Mouse (Mus musculus) liver, embryonic 14.5 days (tissue): ENCODE measurements at regions not wholly inside any gene's neighbourhood (a gene's known extent, or its start where the extent isn't known, plus 50 kb on each side); places are given as distances from the start of the nearest gene placed in this dataset.

Experiments
- ATAC-seq: fragments of 200-750 bp; cut with Nextera tagmentation; 2 replicates; pipeline ENCODE4 v1.8.0; 2017; ENCODE audit warnings: moderate number of reproducible peaks, mild to moderate bottlenecking, moderate library complexity; ENCODE audit not compliant: insufficient read depth
- DNase-seq, 3 experiments: peaks; one replicate each; pipeline ENCODE4 v3.0.0-alpha.2; 2012 to 2013; ENCODE audit warnings: low read depth in 3 of 3, low spot score in 3 of 3
- H3K27ac ChIP-seq: fragments of 300-500 bp; sonication (generic); 2 replicates; pipeline ENCODE4 v1.5.1; 2014; ENCODE audit warnings: moderate library complexity, mild to moderate bottlenecking, control low read depth, inconsistent platforms
- H3K27me3 ChIP-seq: fragments of 300-500 bp; sonication (generic); 2 replicates; pipeline ENCODE4 v1.6.1; 2014; ENCODE audit warnings: mild to moderate bottlenecking, low read length, moderate library complexity; ENCODE audit not compliant: control insufficient read depth, insufficient read depth
- H3K36me3 ChIP-seq: fragments of 300-500 bp; sonication (generic); replicated peaks from 2 replicates; pipeline ENCODE4 v1.6.1; 2014; ENCODE audit warnings: low read depth; ENCODE audit not compliant: control insufficient read depth, insufficient read depth
- H3K4me1 ChIP-seq, 2 experiments: fragments of 200-500 bp in 1 of 2; fragments of 300-500 bp in 1 of 2; sonication (generic) in 1 of 2; replicated peaks; 2 replicates each; pipeline ENCODE4 v1.6.1; 2012 to 2014; ENCODE audit warnings: antibody characterized with exemption in 1 of 2, inconsistent platforms in 1 of 2, low read length in 1 of 2; ENCODE audit not compliant: control insufficient read depth in 2 of 2, insufficient read depth in 2 of 2
- H3K4me2 ChIP-seq: fragments of 300-500 bp; sonication (generic); 2 replicates; pipeline ENCODE4 v1.6.1; 2014; ENCODE audit warnings: low read depth, mild to moderate bottlenecking, control low read depth, moderate library complexity
- H3K4me3 ChIP-seq, 2 experiments: fragments of 200-500 bp in 1 of 2; fragments of 300-500 bp in 1 of 2; sonication (generic) in 1 of 2; 2 replicates each; pipeline ENCODE4 v1.5.1; 2012 to 2014; ENCODE audit warnings: low read depth in 2 of 2, low read length in 2 of 2, mild to moderate bottlenecking in 2 of 2, control low read depth in 1 of 2, inconsistent platforms in 1 of 2, moderate library complexity in 1 of 2; ENCODE audit not compliant: insufficient read depth in 1 of 2
- H3K9ac ChIP-seq: fragments of 300-500 bp; sonication (generic); replicated peaks from 2 replicates; pipeline ENCODE4 v1.6.1; 2014; ENCODE audit warnings: mild to moderate bottlenecking, control low read depth, moderate library complexity
- H3K9me3 ChIP-seq: fragments of 300-500 bp; sonication (generic); 2 replicates; pipeline ENCODE4 v1.6.1; 2016; ENCODE audit warnings: low read length, mixed read lengths; ENCODE audit not compliant: control insufficient read depth
- CTCF ChIP-seq: IDR thresholded peaks from 2 replicates; pipeline ENCODE4 v1.5.1; 2016; ENCODE audit warnings: antibody characterized with exemption, low read depth, control low read depth
- EP300 ChIP-seq: IDR thresholded peaks from 2 replicates; pipeline ENCODE4 v1.6.1; 2016; ENCODE audit warnings: antibody characterized with exemption, low read depth
- WGBS: fragments of 180-500 bp; shearing (Covaris S2); extraction: QIAGEN DNeasy Blood & Tissue Kit; methylation state at CpG from one replicate; pipeline ENCODE4 v1.1.7; 2014; ENCODE audit not compliant: insufficient replicate concordance; 5-methylcytosine and 5-hydroxymethylcytosine counted together

DNA sequence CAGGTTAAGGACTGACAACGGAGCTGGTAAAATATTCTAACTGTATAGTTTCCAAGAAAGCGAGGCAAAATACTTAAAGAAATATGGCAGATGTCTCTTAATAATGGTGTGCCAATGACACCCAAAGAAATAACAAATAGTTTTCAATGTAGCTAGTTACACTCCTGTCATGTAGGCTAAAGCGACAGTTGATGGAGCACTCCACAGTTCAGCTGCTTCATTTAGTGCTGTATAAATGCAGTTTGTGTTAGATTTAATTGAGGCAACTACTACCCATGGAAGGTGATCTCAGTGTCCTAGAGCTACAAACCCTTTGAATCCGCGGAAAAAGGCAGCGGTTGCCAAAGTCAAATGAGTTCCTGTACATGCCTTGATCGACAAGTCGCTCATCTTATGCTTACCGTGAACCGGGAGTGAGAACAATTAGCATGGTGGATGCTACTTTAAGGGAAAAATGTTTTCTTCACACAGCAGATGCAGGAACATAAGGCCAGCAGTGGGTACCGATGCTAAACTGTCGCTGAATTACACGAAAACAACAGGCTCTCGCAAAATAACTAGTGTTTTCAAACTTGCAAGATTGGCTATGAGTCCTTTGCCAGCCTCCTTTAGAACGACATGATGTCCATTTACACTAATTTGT is 961.4 kb downstream of the Mat2b start:
- no peaks in the 10 kb centered on the region for H3K9me3 ChIP-seq
- no peak overlapping the region for H3K4me2 ChIP-seq
- H3K27ac ChIP-seq: no peak overlapping the region
- H3K4me1 ChIP-seq: no peaks in the 10 kb centered on the region
- no peaks in the 10 kb centered on the region for H3K36me3 ChIP-seq
- H3K27me3 ChIP-seq: no peaks in the 10 kb centered on the region
- TF ChIP-seq EP300 (no peak), CTCF (no peak)
- no peak overlapping the region for H3K4me3 ChIP-seq
- WGBS: 74% methylated on average over 15 of the region's 15 CpGs
- ATAC-seq (no peak), DNase-seq (no peak)
- no peak overlapping the region for H3K9ac ChIP-seq

DNA sequence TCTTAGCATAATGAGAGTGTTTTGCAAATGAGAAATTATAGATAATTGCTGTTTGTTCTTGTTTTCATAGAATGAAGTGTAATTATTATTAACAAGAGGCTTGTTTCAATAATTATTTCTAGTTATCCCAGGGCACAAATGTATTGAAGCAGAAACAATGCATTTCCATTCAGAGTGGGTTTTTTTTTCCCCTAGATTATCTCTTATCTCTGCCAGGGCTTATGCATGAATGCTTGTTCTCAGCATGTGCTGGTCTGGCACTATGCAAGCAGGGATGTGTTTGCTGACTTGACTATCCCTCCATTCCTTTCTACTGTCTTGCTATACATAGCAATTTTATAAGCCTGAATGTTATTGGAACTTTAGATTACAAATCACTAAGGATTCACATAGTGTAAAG is 971.4 kb downstream of the Mat2b start:
- no peak overlapping the region for H3K27ac ChIP-seq
- no peaks in the 10 kb centered on the region for H3K27me3 ChIP-seq
- H3K9ac ChIP-seq: no peak overlapping the region
- ATAC-seq (no peak), DNase-seq (no peak)
- no peak overlapping the region for H3K4me3 ChIP-seq
- H3K4me1 ChIP-seq: no peaks in the 10 kb centered on the region
- no peaks in the 10 kb centered on the region for H3K9me3 ChIP-seq
- H3K36me3 ChIP-seq: no peaks in the 10 kb centered on the region
- no peak for TF ChIP-seq EP300
- no peak for TF ChIP-seq CTCF
- H3K4me2 ChIP-seq: no peak overlapping the region

DNA sequence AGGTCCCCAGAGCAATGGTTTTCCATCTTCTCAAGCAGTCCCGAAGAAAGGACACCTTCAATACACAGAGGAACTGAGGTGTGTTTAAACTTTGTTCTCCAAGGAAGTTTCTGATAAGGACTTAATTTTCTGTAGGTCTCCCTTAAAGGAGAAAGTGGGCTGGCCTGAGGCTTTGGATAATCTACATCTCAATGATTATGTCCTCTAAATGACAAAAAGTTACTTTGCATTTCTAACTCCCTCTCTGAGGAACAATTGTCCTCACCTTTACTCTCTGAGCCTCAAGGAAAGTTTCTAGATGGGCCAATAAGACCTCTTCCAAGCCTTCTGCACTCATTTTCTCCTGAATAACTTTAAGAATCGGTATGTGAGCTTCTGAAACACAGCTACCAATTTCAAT is 1016.5 kb downstream of the Mat2b start:
- H3K4me1 ChIP-seq: no peaks in the 10 kb centered on the region
- DNase-seq (no peak), ATAC-seq (no peak)
- H3K4me2 ChIP-seq: no peak overlapping the region
- no peak overlapping the region for H3K4me3 ChIP-seq
- H3K9ac ChIP-seq: no peak overlapping the region
- no peaks in the 10 kb centered on the region for H3K36me3 ChIP-seq
- TF ChIP-seq EP300: no peak
- TF ChIP-seq CTCF: no peak
- 48% methylated on average over 2 of the region's 2 CpGs for WGBS
- H3K27ac ChIP-seq: no peak overlapping the region
- H3K9me3 ChIP-seq: no peaks in the 10 kb centered on the region
- no peaks in the 10 kb centered on the region for H3K27me3 ChIP-seq

DNA sequence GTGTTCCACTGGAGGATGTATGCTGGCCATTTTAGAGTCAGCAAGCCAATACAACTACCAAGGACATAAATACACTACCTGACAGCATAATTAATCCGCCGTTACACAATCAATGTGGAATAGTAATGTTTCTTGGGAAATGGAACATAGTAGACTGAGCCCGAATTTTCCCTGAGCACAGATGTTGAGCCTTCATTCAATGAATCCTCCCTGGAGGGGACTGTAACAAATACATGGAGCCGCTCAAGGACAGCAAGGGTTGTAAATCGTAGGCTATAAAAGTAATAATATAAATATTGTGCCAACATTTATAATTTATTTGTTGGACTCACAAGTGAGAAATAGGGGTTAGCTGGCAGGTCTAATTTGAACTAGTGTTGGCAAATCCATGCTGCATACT is 1041.4 kb downstream of the Mat2b start:
- no peak for ATAC-seq
- H3K27me3 ChIP-seq: no peaks in the 10 kb centered on the region
- H3K27ac ChIP-seq: no peak overlapping the region
- H3K9ac ChIP-seq: no peak overlapping the region
- H3K36me3 ChIP-seq: no peaks in the 10 kb centered on the region
- 58% methylated on average over 5 of the region's 5 CpGs for WGBS
- H3K4me3 ChIP-seq: no peak overlapping the region
- H3K4me2 ChIP-seq: no peak overlapping the region
- no peak for DNase-seq
- H3K4me1 ChIP-seq: no peaks in the 10 kb centered on the region
- H3K9me3 ChIP-seq: no peaks in the 10 kb centered on the region
- TF ChIP-seq EP300: no peak

DNA sequence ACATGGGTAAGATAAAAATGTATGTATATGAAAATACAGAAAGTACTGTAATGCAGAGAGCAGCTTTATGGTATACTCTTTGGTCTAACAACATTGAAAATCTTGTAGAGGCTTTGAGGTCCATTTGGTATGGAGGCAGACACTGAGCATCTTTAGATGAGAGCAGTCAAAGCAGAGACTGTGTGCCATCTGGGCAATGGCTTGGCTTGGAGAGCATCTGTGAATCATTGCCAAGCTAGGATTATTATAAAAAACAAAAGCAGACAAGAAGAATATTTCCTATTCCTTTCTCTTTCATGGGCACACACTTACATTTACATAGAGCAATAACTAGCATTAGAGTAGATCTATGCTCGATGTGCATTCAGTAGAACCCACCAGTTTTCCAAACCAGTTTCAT is 1075.6 kb downstream of the Mat2b start:
- ATAC-seq: no peak
- no peak for DNase-seq
- no peak overlapping the region for H3K4me3 ChIP-seq
- H3K36me3 ChIP-seq: no peaks in the 10 kb centered on the region
- TF ChIP-seq EP300: no peak
- no peak for TF ChIP-seq CTCF
- no peaks in the 10 kb centered on the region for H3K27me3 ChIP-seq
- no peak overlapping the region for H3K9ac ChIP-seq
- H3K4me1 ChIP-seq: no peaks in the 10 kb centered on the region
- no peak overlapping the region for H3K27ac ChIP-seq
- H3K9me3 ChIP-seq: no peaks in the 10 kb centered on the region
- 42% methylated on average over 1 of the region's 1 CpGs for WGBS
- no peak overlapping the region for H3K4me2 ChIP-seq
